ENCODE assay signal across 8 mouse cellular contexts in the genomic region with DNA sequence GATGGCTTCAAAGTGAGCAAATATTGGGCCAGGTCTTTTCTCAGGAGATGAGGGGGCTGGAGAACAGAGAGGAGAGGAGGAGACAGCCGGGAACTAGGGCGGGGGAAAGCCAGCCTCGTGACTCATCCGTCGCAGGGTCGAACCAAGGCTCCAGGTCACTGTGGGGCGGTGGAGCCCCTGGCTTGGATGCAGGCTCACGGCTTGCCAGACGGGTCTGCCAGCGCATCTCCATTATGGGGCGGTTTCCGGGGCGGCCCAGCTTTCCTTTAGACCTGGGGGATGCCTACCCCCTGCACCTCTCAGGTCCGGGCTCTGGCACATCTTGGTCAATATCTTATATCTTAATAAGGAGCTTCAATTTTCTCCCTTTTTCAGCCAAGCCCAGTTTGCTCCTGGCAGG. TPM values are rescaled to one million over a fixed set of nuclear protein-coding genes. Genes with fewer than 3 reads are reported as not detected.
DNase-seq lines count a peak whose midpoint lies in the region; ATAC-seq and TF ChIP-seq lines count a peak whose summit lies in the region.

No protein-coding gene starts in this region.

- H3K27ac ChIP-seq in liver, embryonic 11.5 days (ENCODE audit: low read depth, low read length) = no peak overlapping the region
- H3K27ac ChIP-seq in liver, postnatal 0 days (ENCODE audit: low read depth) = no peak overlapping the region
- no peak overlapping the region for H3K27ac ChIP-seq in lung, postnatal 0 days (ENCODE audit: low read length)

- DNase-seq in liver, embryonic 11.5 days (ENCODE audit: low spot score) = no peak
- no peak for DNase-seq in liver, postnatal 0 days
- peak; percentile 79 for DNase-seq in ZHBTc4 (ENCODE audit: low read depth, low spot score)
- DNase-seq in gastrocnemius, postnatal 14 days = peak; percentile 54
- DNase-seq in lung, postnatal 0 days (ENCODE audit: low spot score) = peak; percentile 19
- no peak for DNase-seq in kidney, postnatal 36 days
- DNase-seq in thymus, postnatal 14 days = no peak

- H3K4me3 ChIP-seq in liver, embryonic 11.5 days (ENCODE audit: low read depth, low read length) = no peak overlapping the region; the same call in 1 of the 2 replicates
- no peak overlapping the region for H3K4me3 ChIP-seq in liver, postnatal 0 days (ENCODE audit: low read depth, low read length)
- no peak overlapping the region for H3K4me3 ChIP-seq in lung, postnatal 0 days (ENCODE audit: low read depth, low read length)

- H3K27me3 ChIP-seq in liver, embryonic 11.5 days (replicated peaks; ENCODE audit: control insufficient read depth, insufficient read depth, low read length) = peaks cover 23% of the 10 kb centered on the region
- H3K27me3 ChIP-seq in liver, postnatal 0 days (ENCODE audit: insufficient read depth, low read length) = peaks cover 25% of the 10 kb centered on the region
- H3K27me3 ChIP-seq in lung, postnatal 0 days (replicated peaks; ENCODE audit: insufficient read depth, low read length) = no peaks in the 10 kb centered on the region

- WGBS in liver, embryonic 11.5 days = 11% methylated on average over 14 of the region's 14 CpGs
- WGBS in liver, postnatal 0 days (ENCODE audit: insufficient replicate concordance) = 19% methylated on average over 14 of the region's 14 CpGs
- WGBS in lung, postnatal 0 days = 13% methylated on average over 14 of the region's 14 CpGs

- intact Hi-C loops in gastrocnemius, postnatal 14 days (cut with DNase I; ENCODE audit: low total_unique reads) = no loop called here

- H3K9ac ChIP-seq in liver, embryonic 11.5 days (ENCODE audit: low read depth, low read length) = no peak overlapping the region
- no peak overlapping the region for H3K9ac ChIP-seq in liver, postnatal 0 days (replicated peaks)
- H3K9ac ChIP-seq in lung, postnatal 0 days (replicated peaks; ENCODE audit: low read depth) = no peak overlapping the region

- ATAC-seq in liver, embryonic 11.5 days (replicated peaks; ENCODE audit: low FRiP score) = no peak
- no peak for ATAC-seq in liver, postnatal 0 days
- peak; percentile 22 for ATAC-seq in lung, postnatal 0 days
- ATAC-seq in megakaryocyte-erythroid progenitor cell, adult 5-6 weeks (replicated peaks; ENCODE audit: low FRiP score, low TSS enrichment, poor library complexity, severe bottlenecking) = no peak

- no peak for TF ChIP-seq CTCF in liver, postnatal 0 days (IDR thresholded peaks at IDR 0.05; ENCODE audit: low read depth)
- TF ChIP-seq CTCF in lung, postnatal 0 days (IDR thresholded peaks at IDR 0.05) = no peak

- peak overlapping the region; percentile 97 for H3K4me2 ChIP-seq in liver, embryonic 11.5 days
- no peak overlapping the region for H3K4me2 ChIP-seq in liver, postnatal 0 days (ENCODE audit: low read depth, low read length)
- H3K4me2 ChIP-seq in lung, postnatal 0 days (replicated peaks; ENCODE audit: low read depth, low read length) = no peak overlapping the region

- no peak for TF ChIP-seq EP300 in liver, postnatal 0 days (IDR thresholded peaks at IDR 0.05; ENCODE audit: low read depth)
- TF ChIP-seq EP300 in lung, postnatal 0 days (IDR thresholded peaks at IDR 0.05) = no peak

- peaks cover 13% of the 10 kb centered on the region for H3K4me1 ChIP-seq in liver, embryonic 11.5 days (replicated peaks; ENCODE audit: control insufficient read depth, insufficient read depth, low read length)
- H3K4me1 ChIP-seq in liver, postnatal 0 days (ENCODE audit: insufficient read depth) = peaks cover 6% of the 10 kb centered on the region
- peaks cover 6% of the 10 kb centered on the region; the same call in 1 of the 2 replicates for H3K4me1 ChIP-seq in lung, postnatal 0 days (ENCODE audit: insufficient read depth, low read depth, low read length)

- no peaks in the 10 kb centered on the region for H3K9me3 ChIP-seq in liver, embryonic 11.5 days (ENCODE audit: control insufficient read depth, low read length)
- no peaks in the 10 kb centered on the region for H3K9me3 ChIP-seq in liver, postnatal 0 days (ENCODE audit: low read length)
- no peaks in the 10 kb centered on the region; the same call in 1 of the 2 replicates for H3K9me3 ChIP-seq in lung, postnatal 0 days (ENCODE audit: low read length)

- no peaks in the 10 kb centered on the region for H3K36me3 ChIP-seq in liver, embryonic 11.5 days (ENCODE audit: control insufficient read depth, insufficient read depth, low read length)
- H3K36me3 ChIP-seq in liver, postnatal 0 days (replicated peaks; ENCODE audit: insufficient read depth, low read length) = no peaks in the 10 kb centered on the region
- no peaks in the 10 kb centered on the region for H3K36me3 ChIP-seq in lung, postnatal 0 days (ENCODE audit: insufficient read depth, low read length)

RNA-seq across cellular contexts. Expression of gene Gfpt2, which starts 0.8 kb away (rescaled TPM):
- 6.2 and 6.5 TPM in 2 replicates for polyA plus RNA-seq in liver, embryonic 11.5 days (2014; fragmentation: Nextera tagmentation; extraction: Ambion mirVana)
- 0.65 and 0.81 TPM in 2 replicates for polyA plus RNA-seq in liver, postnatal 0 days (2015; fragmentation: Nextera tagmentation; extraction: Ambion mirVana)
- 1 to 10 TPM; 6.0 to 8.2 TPM for total RNA-seq in gastrocnemius, postnatal 14 days (2021)
- 3.9 and 4.5 TPM in 2 replicates for polyA plus RNA-seq in lung, postnatal 0 days (2015; fragmentation: Nextera tagmentation; extraction: Ambion mirVana)
- 0.87 and 1.0 TPM in 2 replicates for total RNA-seq in megakaryocyte-erythroid progenitor cell, adult 5-6 weeks (2014; fragmentation: Nextera tagmentation)
- 2.3 and 2.9 TPM in 2 replicates for total RNA-seq in megakaryocyte-erythroid progenitor cell, adult 5-6 weeks (2017)

RNA-seq across cellular contexts. Expression of gene Mapk9, which starts 53.4 kb away (rescaled TPM):
- polyA plus RNA-seq in liver, embryonic 11.5 days (2014; fragmentation: Nextera tagmentation; extraction: Ambion mirVana) = 47.5 and 52.3 TPM in 2 replicates
- 20.9 and 22.3 TPM in 2 replicates for polyA plus RNA-seq in liver, postnatal 0 days (2015; fragmentation: Nextera tagmentation; extraction: Ambion mirVana)
- 10 to 100 TPM; 40.6 to 43.9 TPM for total RNA-seq in gastrocnemius, postnatal 14 days (2021)
- 30.2 and 32.3 TPM in 2 replicates for polyA plus RNA-seq in lung, postnatal 0 days (2015; fragmentation: Nextera tagmentation; extraction: Ambion mirVana)
- total RNA-seq in megakaryocyte-erythroid progenitor cell, adult 5-6 weeks (2014; fragmentation: Nextera tagmentation) = 107 and 112 TPM in 2 replicates
- total RNA-seq in megakaryocyte-erythroid progenitor cell, adult 5-6 weeks (2017) = 94.5 and 98.9 TPM in 2 replicates

Comparison
In these comparisons a context has a peak if more than half of its experiments do, and no peak if none do; other contexts are left out.
1. DNase-seq: peak in ZHBTc4 (single experiment), gastrocnemius, postnatal 14 days (single experiment) and lung, postnatal 0 days (single experiment); none in liver, embryonic 11.5 days (single experiment), liver, postnatal 0 days (single experiment), kidney, postnatal 36 days (0 of 2) and thymus, postnatal 14 days (single experiment).